Mouse (Mus musculus) adrenal gland, adult 2 months (tissue): ENCODE results near the gene Lhx2. TPM values are rescaled to one million over a fixed set of nuclear protein-coding genes. Genes with fewer than 3 reads are reported as not detected.

Experiments used
- DNase-seq: peaks from one replicate; pipeline ENCODE4 v3.0.0; 2021
- polyA plus RNA-seq: library from polyadenylated mRNA; depleted of rRNA; stranded (reverse); fragments of >200 nt; gene quantifications from 2 replicates; pipeline ENCODE4 v1.2.3, GENCODE M21; 2012; rRNA removed
- total RNA-seq, 2 experiments: library from RNA; stranded (reverse); gene quantifications; 2 replicates each; pipeline ENCODE4 v1.2.3; 2021

Lhx2 gene
- total and polyA plus RNA-seq, 3 experiments = not detected

GRCm38 (mm10) chr2:38409309-38409708 is 70.2 kb downstream of the Lhx2 start:
- DNase-seq = no peak

GRCm38 (mm10) chr2:38410227-38410626 is 71.1 kb downstream of the Lhx2 start:
- no peak for DNase-seq

GRCm38 (mm10) chr2:38412599-38413177 is 73.6 kb downstream of the Lhx2 start:
- DNase-seq = no peak

GRCm38 (mm10) chr2:38417970-38418369 is 78.9 kb downstream of the Lhx2 start:
- DNase-seq = no peak

Other genes with a start within 250 kb of the Lhx2 start
- gene Dennd1a, start 51.9 kb upstream of the Lhx2 start, total RNA-seq = 10 to 100 TPM; 23.6 to 26.4 TPM
- gene Dennd1a, start 51.9 kb upstream of the Lhx2 start, polyA plus RNA-seq = 25.0 and 29.8 TPM in 2 replicates
- 10 to 100 TPM in 1 of 2 experiments, 1 to 10 TPM in 1; 7.6 to 20.6 TPM for gene Nek6, start 172.4 kb downstream of the Lhx2 start, total RNA-seq
- gene Nek6, start 172.4 kb downstream of the Lhx2 start, polyA plus RNA-seq = 17.2 and 23.7 TPM in 2 replicates